Mouse (Mus musculus) brain, adult 2 months (tissue): Measurements from ENCODE around the gene Mob3a.
A peak's percentile ranks its signal among the peaks of the same experiment; 100 is the strongest.

ENCODE experiments used
- DNase-seq: peaks from one replicate; pipeline ENCODE4 v3.0.0; 2011; ENCODE audit warnings: low read depth, low spot score

The Mob3a gene

DNA sequence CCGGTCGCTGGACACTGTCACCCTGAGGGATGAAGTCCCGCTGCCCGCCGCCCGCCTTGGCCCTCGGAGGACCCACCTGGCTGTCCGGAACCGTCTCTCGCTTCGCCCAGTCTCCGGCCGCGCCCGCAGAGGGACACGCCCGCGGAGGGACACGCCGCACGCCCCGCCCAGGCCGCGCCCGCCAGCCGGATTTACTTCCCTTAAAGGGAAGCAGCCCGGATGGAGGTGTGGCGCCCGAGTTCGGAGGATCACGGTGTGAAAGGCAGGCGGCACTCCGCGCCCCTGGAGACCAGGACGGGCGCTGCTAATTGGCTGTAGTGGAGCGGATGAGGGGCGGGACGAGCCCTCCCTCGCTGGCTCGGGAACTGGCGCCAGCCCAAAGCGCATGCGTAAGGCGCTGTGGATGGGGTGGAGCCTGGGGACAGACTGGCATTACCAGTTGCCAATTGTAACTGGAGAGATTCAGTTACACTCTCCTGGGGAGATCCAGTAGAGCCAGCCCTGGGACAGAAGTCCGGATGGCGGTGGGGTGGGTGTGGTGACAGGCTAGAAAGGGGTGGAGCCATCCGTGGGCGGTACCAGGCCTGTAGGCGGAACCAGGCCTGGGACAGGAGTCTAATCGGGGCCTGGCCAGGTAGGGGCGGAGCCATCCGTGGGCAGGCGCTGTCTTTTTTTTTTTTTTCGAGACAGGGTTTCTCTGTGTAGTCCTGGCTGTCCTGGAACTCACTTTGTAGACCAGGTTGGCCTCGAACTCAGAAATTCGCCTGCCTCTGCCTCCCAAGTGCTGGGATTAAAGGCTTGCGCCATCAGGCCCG lies at the start of gene Mob3a, which contains the start of gene Izumo4:
Gene Mob3a (minus strand): TSS at position 257 of the 815 bp plus-strand sequence.
Gene Izumo4 (plus strand): TSS at position 464 of the 815 bp plus-strand sequence.
- DNase-seq = peak; percentile 100

DNA sequence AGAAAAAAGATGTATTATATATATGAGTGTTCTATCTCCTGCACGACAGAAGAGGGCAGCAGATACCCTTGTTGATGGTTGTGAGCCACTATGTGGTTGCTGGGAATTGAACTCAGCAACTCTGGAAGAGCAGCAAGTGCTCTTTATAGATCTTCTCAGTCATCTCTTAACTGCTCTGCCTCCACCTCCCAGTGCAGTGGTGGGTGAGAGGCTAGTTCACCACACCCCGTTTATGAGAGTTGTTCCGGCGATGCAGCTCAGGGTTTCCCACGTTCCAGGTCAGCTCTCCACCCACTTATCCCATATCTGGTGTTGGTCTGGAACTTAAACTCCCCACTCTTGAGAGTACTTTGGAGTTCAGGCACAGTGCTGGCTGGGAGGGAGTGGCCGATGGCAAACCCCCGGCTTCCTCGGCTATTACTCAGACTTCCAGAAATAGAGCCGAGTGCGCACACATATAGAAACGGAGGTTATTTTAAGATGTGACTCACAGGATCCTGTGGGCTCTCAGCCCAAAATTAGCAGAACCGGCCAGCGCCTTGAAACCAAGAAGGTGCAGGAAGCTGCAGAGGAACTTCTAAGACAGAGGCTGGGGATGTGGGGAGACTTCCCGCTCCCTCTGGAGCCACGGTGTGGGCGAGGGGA lies 49.5 kb upstream of the Mob3a start:
- DNase-seq = peak; percentile 95

DNA sequence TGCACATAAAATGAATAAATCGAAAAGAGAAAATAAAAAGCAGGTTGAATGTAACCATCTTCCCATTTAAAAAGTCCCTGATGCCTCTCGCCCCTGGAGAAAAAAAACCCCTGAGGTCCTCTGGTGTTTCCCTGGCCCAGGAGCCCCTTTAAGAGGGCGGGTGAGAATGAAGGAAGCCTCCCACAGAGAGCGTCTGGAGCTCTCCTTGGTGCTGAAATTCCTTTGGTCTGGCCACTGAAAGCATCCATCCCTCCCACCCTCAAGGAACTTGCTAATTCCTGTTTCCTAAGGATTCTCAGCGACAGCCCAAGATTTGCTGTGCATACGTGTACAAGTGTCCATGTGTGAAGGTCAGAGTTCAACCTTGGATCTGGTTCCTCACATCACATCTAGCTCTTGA lies 46.8 kb upstream of the Mob3a start:
- no peak for DNase-seq

- peak; percentile 94 for DNase-seq
Measured at GRCm38 (mm10) chr10:80747410-80747809, 45.6 kb upstream of the Mob3a start.

DNA sequence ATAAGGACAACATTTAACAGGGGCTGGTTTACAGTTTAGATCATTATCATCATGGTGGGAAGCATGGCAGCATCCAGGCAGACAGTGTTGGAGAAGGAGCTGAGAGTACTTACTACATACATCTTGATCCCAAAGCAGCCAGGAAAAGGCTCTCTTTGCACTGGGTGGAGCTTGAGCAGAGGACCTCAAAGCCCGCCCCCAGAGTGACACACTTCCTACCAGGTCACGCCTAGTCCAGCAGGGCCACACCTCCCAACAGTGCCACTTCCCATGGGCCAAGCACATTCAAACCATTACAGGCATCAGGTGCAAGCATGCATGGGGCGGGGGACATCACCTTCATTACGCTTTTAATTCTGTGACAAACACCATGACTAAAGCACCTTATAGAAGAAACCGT lies 42.5 kb upstream of the Mob3a start:
- no peak for DNase-seq

- peak; percentile 100 for DNase-seq
Measured at GRCm38 (mm10) chr10:80742180-80742978, 40.6 kb upstream of the Mob3a start, which contains the start of gene Ap3d1. Gene Ap3d1, minus strand, starts transcription at chr10:80742264.

GRCm38 (mm10) chr10:80741634-80742179 lies 39.9 kb upstream of the Mob3a start:
- DNase-seq = no peak

- DNase-seq = peak; percentile 43
Measured at GRCm38 (mm10) chr10:80741146-80741545, 39.4 kb upstream of the Mob3a start.

DNA sequence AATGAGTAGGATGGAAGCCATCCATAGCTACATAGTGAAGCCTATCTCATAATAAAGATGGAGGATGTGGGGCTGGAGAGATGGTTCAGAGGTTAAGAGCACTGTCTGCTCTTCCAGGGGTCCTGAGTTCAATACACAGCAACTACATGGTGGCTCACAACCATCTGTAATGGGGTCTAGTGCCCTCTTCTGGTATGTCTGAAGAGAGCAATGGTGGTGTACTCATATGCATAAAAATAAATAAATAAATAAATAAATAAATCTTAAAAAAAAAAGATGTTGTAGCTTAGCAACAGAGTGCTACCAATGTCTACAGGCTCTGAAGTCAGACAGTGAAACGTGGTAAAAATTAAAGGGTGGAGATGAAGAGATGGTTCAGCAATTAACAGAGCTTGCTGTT lies 36.9 kb upstream of the Mob3a start:
- DNase-seq = no peak

- DNase-seq = peak; percentile 93
Measured at GRCm38 (mm10) chr10:80736731-80737130, 35.0 kb upstream of the Mob3a start.

- DNase-seq = peak; percentile 73
Measured at GRCm38 (mm10) chr10:80732611-80733101, 30.9 kb upstream of the Mob3a start.

DNA sequence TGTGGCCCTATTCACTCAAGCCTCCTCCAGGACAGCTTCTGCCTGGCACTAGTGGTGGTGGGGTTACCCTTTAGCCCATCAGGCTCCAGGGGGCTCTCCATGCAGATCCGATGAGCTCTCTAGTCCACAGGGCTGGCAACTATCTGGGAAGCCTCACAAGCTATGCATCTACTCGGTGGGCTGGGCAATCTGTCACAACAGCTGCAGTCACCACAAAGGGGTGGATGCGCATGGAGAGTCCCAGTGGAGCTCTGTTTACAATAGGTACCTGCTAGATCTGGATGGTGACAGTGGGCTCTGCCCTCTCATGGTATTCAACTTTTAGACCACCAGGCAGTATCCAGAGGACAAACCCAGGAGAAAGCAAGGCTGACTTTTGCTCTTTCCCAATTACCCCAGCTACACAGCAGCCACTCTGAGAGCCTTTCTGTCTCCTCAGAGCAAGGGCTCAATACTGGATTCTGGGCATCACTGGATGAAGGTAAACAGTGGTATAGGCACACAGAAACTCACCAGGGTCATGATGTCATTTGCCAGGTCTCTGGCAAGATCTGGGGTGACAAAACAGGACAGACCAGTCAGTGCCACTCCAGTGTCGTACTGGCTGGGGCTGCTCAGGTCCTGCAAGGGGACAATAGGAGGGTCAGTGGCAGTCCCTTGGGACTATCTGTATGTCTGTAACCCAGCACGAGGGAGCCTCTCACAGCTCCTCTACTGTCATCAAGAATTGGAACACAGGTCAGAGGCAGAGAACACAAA lies 25.8 kb upstream of the Mob3a start:
- no peak for DNase-seq

DNA sequence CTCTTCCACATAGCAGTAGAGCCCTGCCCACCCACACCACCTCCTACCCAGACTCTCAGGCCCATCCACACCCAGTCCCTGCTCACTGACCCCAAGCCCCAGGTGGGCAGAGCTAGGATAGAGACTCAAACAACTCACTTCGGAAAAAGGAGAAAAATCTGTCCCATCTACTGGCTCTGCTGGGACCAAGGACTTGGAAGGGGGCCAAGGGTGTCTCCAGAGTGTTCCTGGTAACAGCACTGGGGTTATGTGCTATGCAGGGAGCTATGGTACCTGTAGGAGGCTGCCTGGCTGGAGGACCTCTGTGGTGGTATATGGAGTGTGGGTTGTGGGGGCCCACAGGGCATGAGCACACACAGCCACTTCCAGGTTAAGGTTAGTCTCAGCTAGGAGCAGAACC lies 15.5 kb upstream of the Mob3a start:
- DNase-seq = no peak

DNA sequence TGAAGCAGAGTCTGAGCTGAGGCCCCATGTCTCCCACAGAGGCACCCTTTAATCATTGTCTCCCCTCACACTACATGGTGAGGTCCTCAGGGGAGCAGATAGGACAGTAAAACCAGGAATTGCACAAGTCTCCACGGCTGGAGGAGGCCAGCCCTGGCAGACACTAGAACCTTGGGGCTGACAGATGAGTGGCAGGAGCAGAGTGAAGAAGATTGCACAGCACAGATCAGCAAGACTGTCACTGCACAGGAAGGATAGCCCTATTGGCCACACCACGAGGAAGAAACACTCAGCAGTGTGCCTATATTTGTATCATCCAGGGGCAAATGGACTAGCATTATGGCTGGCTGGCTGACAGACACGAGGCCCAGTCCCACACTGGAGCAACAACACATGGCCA lies 9.1 kb upstream of the Mob3a start:
- no peak for DNase-seq

DNA sequence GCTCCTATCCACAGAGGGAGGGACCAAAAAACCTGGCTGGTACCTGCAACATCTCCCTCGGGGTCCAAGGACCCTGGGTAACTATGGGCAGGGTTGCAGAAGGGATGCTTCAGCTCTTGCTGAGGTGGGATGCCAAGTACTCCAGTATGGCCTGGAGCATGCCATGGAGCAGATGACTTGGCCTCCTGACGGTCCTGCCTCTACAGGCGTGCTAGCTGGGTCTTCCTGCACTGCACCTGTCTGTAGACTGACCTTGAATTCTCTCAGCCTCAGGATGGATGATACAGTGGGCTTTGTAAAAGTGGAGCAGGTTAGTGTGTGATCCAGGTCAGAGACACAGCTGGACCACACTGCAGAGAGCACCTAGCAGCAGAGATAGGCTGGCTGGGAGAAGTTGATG lies 3.7 kb upstream of the Mob3a start:
- no peak for DNase-seq

- no peak for DNase-seq
Measured at GRCm38 (mm10) chr10:80705033-80705432, 3.3 kb upstream of the Mob3a start.

DNA sequence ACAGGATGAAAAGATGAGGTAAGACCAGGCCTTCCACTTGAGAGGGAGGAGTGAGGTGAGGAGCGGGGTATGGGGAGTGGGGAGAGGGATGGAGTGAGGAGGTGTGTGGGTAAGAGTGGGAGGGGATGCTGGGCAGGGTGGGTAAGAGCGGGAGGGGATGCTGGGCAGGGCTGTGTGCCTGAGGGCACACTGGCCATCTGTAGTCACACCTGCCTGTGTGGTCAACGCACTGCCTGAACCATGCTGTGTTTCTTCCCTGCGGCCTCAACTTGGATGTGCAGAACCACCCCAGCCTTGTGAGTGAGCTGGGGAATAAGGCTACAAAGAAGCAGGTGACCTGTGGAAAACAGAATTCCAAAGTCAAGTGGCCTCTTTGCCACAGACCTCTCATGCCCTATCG lies 2.6 kb upstream of the Mob3a start:
- no peak for DNase-seq

DNA sequence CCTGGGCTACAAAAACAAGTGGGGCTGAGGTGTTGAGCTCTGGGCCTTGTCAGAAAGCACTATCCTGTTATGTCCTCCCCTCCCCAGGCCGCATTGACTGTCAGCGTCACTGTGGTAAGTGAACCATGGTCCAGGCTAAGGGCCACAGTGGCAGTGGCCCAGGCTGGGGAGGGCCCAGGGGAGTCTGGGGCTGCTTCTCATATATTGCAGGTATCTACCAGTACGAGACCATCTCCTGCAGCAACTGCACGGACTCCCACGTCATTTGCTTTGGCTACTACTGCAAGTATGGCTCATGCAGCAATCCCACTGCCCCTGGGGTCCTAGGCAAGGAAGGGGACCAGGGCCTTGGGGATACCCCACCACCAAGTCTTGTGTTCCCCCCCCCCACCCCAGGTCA lies 1.9 kb upstream of the Mob3a start:
- no peak for DNase-seq

DNA sequence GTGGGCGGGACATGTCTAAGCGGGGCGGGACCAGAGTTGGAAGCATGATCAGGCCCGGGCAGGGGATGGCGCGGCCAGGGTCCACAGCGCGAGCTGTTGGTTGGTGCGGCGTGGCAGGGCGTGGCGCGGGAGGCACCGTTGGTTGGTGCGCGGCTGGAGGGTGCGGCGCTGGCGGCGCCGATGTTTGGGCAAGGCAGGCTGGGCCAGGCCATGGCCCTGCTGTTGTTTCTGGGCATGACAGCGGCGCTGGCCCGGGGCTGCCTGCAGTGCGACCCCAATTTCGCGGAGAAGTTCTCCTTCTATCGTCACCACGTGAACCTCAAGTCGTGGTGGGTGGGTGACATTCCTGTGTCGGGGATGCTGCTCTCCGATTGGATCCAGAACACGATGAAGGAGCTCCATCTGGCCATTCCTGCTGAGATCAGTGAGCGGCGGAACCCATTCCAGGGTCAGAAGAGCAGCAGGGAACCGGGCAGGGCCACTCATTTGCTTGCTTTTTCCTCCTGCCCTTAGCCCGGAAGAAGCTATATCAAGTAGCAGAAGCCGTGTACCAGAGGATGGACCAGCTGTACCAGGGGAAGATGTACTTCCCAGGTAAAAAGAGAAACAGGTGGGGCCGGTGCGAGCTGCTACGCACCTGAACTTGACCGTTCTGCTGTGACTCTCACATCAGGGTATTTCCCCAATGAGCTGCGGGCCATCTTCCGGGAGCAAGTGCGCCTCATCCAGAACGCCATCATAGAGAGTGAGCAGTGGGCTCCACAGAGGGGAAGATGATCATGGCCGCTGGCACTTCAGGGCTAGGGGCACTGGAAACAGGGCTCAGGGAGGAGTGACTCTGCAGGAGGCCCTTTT lies 986 bp upstream of the Mob3a start:
- peak; percentile 97 for DNase-seq

- DNase-seq = no peak
Measured at GRCm38 (mm10) chr10:80700732-80701131, 1.0 kb downstream of the Mob3a start.
